Mouse (Mus musculus): ENCODE measurements at regions not wholly inside any gene's neighbourhood (a gene's known extent, or its start where the extent isn't known, plus 50 kb on each side); places are given as distances from the start of the nearest gene placed in this dataset.

DNA sequence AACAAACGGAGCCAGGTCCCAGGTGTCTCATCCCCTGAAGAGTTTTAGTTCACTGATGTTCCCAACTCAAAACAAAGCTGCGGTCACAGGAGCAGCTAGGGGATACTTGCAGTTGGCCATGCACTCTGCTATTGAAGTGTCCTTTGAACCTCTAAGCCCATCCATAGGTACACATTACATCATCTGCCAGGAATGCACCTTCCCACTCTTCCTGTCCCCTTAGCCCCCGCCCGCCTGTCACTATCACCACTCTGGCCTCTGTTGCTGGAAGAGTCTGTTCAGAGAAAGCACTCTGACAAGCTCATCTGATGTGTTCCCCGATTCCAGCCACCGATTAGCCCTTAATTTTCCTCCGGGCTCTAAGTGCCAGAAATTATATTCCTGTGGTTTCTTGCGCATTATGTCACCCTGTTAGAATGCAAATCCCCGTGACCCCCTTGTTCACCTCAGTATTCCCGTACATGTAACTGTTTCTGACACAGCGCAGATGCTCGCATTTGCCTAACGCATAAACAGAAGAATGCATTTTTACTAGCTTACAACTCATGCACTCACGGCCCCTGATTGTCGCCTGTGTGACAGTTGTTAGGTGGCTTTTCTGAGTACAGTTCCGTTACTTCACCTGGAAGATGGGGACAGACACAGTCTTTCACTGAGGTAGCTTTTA lies 93.8 kb downstream of the Gm11011 start:
- ATAC-seq (ENCODE audit: low FRiP score, low read depth), result no peak
- Histone ChIP-seq H3K9me3 (no peaks in the 10 kb centered on the region), H3K4me3 (no peak overlapping the region), H3K4me2 (replicated peaks) (no peak overlapping the region), H3K9ac (no peak overlapping the region), H3K27ac (no peak overlapping the region), H3K27me3 (replicated peaks) (no peaks in the 10 kb centered on the region), H3K36me3 (no peaks in the 10 kb centered on the region), H3K4me1 (no peaks in the 10 kb centered on the region; the same call in 1 of the 2 replicates)
- 78% methylated on average over 16 of the region's 16 CpGs for WGBS

DNA sequence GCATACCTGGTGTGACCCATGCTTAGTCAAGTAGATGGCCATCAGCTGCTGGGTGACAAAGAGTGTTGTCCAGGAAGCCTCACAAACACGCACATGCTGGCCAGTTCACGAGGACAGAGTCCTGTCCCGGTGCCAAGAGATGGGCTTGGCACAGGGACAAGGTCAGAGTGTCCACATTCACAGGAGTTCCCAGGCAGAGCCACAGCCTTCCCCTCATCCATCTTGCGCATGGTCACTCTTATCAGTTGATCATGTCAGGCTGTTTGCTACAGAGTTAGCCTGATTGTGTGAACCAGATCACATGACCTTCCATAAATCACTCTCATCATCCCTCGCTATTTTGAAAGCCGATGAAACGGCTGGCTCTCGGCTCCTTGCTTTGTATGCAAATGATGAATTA lies 103.6 kb downstream of the Gm11011 start:
- ATAC-seq (ENCODE audit: low FRiP score, low read depth), result no peak
- no peaks in the 10 kb centered on the region for H3K27me3 ChIP-seq (replicated peaks)
- WGBS, result 72% methylated on average over 8 of the region's 8 CpGs
- H3K4me2 ChIP-seq (replicated peaks), result no peak overlapping the region
- H3K9me3 ChIP-seq, result no peaks in the 10 kb centered on the region
- H3K9ac ChIP-seq, result no peak overlapping the region
- no peaks in the 10 kb centered on the region for H3K36me3 ChIP-seq
- no peak overlapping the region for H3K4me3 ChIP-seq
- 0 out of 2 replicates have a peak overlapping the region, but pooled peaks have one; percentile 10 for H3K27ac ChIP-seq
- H3K4me1 ChIP-seq, result no peaks in the 10 kb centered on the region; the same call in 1 of the 2 replicates

DNA sequence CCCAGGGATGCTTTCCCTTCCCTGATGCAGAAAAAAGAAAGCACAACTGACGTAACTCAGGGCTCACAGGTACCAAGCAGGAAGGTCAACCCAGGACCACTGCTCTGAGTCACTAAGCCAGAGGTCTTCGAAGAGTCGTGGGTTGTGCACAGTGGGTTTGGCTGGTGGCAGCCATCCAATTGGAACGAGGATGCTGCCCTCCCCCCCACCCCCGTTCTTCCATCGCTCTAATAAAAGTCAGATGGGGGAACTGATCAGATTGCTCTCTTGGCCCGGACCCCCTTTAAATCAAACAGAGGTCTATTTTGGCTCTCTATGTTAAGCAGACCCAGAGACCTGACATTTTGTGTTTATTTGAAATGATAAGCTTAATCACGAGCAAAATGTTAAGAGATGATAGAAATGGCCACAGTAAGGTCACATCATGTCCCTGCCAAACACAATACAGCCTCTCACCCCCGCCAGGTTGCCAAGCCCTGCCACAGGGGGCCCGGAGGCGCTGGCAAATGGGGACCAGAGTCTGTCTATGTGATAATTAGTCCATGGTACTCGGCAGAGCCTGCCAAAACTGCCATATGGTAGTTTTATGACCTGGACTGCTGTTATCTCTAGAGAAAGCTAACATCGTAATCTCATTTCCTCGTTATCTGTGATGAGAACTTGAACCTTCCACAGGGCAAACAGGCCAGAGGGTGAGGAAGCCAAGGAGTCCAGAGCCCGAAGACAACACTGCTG lies 105.6 kb downstream of the Gm11011 start:
- no peaks in the 10 kb centered on the region for H3K36me3 ChIP-seq
- no peak overlapping the region for H3K4me2 ChIP-seq (replicated peaks)
- H3K9me3 ChIP-seq, result no peaks in the 10 kb centered on the region; the same call in 1 of the 2 replicates
- H3K27ac ChIP-seq, result no peak overlapping the region
- no peaks in the 10 kb centered on the region; the same call in 1 of the 2 replicates for H3K4me1 ChIP-seq
- H3K27me3 ChIP-seq (replicated peaks), result no peaks in the 10 kb centered on the region
- H3K9ac ChIP-seq, result no peak overlapping the region
- H3K4me3 ChIP-seq, result no peak overlapping the region
- WGBS, result 65% methylated on average over 15 of the region's 15 CpGs
- ATAC-seq (ENCODE audit: low FRiP score, low read depth), result no peak

DNA sequence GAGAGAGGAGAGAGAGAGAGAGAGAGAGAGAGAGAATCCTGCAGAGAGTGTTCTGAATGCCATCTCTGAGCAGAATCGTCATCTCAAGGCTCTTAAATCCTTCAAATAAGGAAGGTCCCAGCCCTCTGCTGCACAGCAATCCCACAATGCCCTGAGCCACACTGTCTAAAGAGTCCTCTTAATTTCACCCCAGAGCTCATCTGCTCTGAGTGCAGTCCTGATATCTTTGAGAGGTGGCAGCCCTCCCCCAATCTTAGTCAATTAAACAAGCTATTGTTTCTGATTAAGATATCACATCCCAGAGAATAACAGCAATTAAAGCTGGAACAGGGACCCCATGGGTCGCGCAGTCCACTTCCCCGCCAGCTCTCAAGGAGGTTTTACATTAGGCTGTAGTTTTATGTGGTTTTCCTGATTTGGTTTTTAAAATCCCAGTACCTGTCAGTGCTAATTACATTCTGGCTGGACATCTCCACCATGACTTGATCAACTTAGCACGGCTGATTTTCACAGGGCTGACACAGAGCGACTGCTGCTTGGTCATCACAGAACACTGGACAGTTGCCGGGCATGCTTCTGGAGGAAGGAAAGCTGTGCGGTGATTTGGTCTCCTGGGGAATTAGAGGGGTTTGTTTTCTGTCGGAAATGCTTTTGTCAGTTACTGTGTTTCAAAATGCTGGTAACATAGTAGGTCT lies 113.0 kb downstream of the Gm11011 start:
- no peak overlapping the region for H3K4me3 ChIP-seq
- H3K27me3 ChIP-seq (replicated peaks), result no peaks in the 10 kb centered on the region
- no peaks in the 10 kb centered on the region for H3K36me3 ChIP-seq
- no peak overlapping the region for H3K27ac ChIP-seq
- WGBS, result 29% methylated on average over 9 of the region's 9 CpGs
- H3K9ac ChIP-seq, result no peak overlapping the region
- no peaks in the 10 kb centered on the region; the same call in 1 of the 2 replicates for H3K9me3 ChIP-seq
- no peak overlapping the region for H3K4me2 ChIP-seq (replicated peaks)
- ATAC-seq (ENCODE audit: low FRiP score, low read depth), result peak; percentile 33; the same call in 1 of the 2 replicates
- H3K4me1 ChIP-seq, result peaks cover 10% of the 10 kb centered on the region; the same call in 1 of the 2 replicates

DNA sequence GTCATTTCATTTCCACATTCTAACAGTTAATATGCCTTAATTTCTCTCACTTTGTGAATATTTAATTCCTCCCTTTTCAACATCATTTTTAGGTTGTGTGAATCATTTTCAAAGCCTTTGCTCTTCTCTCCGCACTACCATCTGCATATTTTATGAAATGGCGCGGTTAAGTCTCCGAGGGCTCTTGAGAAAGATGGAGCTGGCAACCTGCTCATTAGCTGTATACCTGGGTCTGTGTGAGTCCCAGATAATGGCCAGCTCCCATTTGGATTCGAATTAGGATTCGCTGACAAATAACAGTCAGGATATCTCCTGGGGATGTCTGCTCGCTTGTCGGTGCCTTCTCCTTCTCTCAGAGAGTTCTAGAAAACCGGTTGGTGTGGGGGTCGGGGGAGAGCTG lies 118.0 kb downstream of the Gm11011 start:
- 85% methylated on average over 10 of the region's 10 CpGs for WGBS
- H3K27me3 ChIP-seq (replicated peaks), result no peaks in the 10 kb centered on the region
- peaks cover 12% of the 10 kb centered on the region; the same call in 1 of the 2 replicates for H3K4me1 ChIP-seq
- no peak for ATAC-seq (ENCODE audit: low FRiP score, low read depth)
- no peaks in the 10 kb centered on the region for H3K36me3 ChIP-seq
- no peaks in the 10 kb centered on the region for H3K9me3 ChIP-seq
- H3K4me2 ChIP-seq (replicated peaks), result no peak overlapping the region
- no peak overlapping the region for H3K4me3 ChIP-seq
- no peak overlapping the region for H3K27ac ChIP-seq
- no peak overlapping the region for H3K9ac ChIP-seq

DNA sequence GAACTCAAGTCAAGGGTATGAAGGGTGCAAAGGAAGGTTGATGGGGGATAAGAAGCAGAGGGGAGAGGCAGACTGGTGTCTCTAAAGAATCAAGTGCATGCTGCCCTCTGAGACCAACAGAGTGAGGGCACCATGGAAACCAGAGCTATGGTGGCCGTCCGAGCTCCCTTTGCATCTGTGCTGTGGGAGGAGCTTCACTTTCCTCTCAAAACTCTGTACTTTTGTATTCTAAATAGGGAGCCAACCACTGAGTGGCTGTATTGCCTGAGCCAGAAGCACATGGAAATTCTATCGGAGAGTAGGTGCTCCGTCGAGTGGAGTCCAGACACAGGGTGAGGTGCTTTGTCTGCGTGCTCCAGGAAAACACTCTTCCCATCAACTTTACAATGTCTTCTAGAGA lies 119.9 kb downstream of the Gm11011 start:
- Histone ChIP-seq H3K27ac (no peak overlapping the region), H3K27me3 (replicated peaks) (no peaks in the 10 kb centered on the region), H3K4me2 (replicated peaks) (no peak overlapping the region), H3K36me3 (no peaks in the 10 kb centered on the region), H3K9me3 (no peaks in the 10 kb centered on the region), H3K9ac (no peak overlapping the region), H3K4me3 (no peak overlapping the region), H3K4me1 (peaks cover 6% of the 10 kb centered on the region; the same call in 1 of the 2 replicates)
- no peak for ATAC-seq (ENCODE audit: low FRiP score, low read depth)
- WGBS, result 80% methylated on average over 6 of the region's 6 CpGs

DNA sequence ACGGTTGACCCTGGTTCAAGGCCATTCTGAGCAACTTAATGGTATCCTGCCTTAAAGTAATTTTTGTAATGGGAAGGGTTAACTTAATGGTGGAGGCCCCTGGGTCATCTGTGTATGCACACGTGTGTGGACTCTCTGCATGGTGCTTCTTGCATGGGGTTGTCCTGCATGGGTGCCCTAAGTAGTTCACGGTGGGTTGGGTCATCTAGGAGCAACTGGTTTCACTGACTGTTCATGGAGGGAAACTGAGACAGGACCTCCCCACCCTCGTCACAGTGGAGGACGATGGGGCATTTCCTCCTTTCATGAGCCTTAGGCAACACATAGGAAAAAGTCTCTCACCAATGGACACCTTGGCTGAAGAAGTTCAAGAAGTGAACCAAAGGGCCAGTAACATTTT lies 123.4 kb downstream of the Gm11011 start:
- no peak overlapping the region for H3K4me3 ChIP-seq
- H3K9ac ChIP-seq, result no peak overlapping the region
- no peak overlapping the region for H3K27ac ChIP-seq
- H3K4me1 ChIP-seq, result peaks cover 13% of the 10 kb centered on the region; the same call in 1 of the 2 replicates
- no peak for ATAC-seq (ENCODE audit: low FRiP score, low read depth)
- H3K9me3 ChIP-seq, result no peaks in the 10 kb centered on the region
- no peaks in the 10 kb centered on the region for H3K36me3 ChIP-seq
- H3K4me2 ChIP-seq (replicated peaks), result no peak overlapping the region
- 87% methylated on average over 5 of the region's 5 CpGs for WGBS
- H3K27me3 ChIP-seq (replicated peaks), result no peaks in the 10 kb centered on the region

DNA sequence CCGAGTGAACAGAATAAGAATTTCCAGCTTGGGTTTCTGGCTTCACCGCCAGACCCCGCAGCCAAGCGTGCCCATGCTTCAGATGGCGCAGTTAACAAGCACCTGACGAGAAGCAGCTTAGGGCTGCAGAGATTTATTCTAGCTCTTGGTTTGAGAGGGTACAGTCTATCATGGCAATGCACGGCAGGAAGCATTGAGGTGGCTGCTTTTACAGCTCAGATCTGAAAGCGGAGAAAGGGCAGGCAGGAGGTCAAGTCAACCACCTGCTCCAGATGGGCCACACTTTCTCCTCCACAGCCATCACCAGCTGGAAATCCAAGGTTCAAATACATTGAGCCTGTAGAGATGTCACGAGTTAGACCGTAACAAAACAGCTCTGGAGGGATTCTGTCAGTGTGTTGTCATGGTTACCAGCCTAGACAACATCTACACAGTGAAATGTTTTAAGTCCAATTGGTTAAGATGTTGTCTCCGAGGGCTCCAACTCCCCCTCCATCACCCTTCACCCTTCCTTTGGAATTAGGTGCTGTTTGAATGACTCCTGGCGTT lies 126.0 kb downstream of the Gm11011 start:
- H3K27ac ChIP-seq, result no peak overlapping the region
- no peak for ATAC-seq (ENCODE audit: low FRiP score, low read depth)
- WGBS, result 59% methylated on average over 12 of the region's 12 CpGs

DNA sequence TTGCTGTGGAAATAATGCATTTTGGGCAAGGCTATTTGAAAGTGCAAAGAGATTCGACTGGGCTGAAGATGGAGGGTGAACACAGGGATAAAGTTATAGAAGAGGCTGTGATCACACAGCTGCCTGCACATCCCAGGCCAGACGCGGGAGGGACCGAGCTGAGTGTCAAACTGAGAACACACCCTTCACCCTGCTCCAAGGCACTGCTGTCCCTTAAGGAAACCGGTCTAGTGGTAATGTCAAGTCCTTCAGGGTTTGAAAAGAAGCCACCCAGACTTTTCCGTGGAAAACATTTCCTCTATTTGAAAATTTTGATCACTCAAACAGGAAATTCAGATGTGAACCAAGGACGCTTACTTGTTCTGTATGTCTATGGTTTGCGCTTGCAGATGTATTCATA lies 134.6 kb downstream of the Gm11011 start:
- H3K4me2 ChIP-seq (replicated peaks), result no peak overlapping the region
- H3K27me3 ChIP-seq (replicated peaks), result no peaks in the 10 kb centered on the region
- H3K9me3 ChIP-seq, result peaks cover 3% of the 10 kb centered on the region; the same call in 1 of the 2 replicates
- H3K9ac ChIP-seq, result no peak overlapping the region
- no peak overlapping the region for H3K27ac ChIP-seq
- H3K36me3 ChIP-seq, result no peaks in the 10 kb centered on the region
- no peaks in the 10 kb centered on the region for H3K4me1 ChIP-seq
- 90% methylated on average over 8 of the region's 8 CpGs for WGBS
- no peak overlapping the region for H3K4me3 ChIP-seq
- ATAC-seq (ENCODE audit: low FRiP score, low read depth), result no peak

More for the DNA sequence above, 126.0 kb downstream of the Gm11011 start:
- Histone ChIP-seq H3K4me3 (no peak overlapping the region), H3K9me3 (no peaks in the 10 kb centered on the region), H3K4me1 (0 out of 2 replicates have a peak, but pooled peaks cover 7% of the 10 kb centered on the region), H3K27me3 (replicated peaks) (no peaks in the 10 kb centered on the region), H3K36me3 (no peaks in the 10 kb centered on the region), H3K9ac (no peak overlapping the region), H3K4me2 (replicated peaks) (no peak overlapping the region)

DNA sequence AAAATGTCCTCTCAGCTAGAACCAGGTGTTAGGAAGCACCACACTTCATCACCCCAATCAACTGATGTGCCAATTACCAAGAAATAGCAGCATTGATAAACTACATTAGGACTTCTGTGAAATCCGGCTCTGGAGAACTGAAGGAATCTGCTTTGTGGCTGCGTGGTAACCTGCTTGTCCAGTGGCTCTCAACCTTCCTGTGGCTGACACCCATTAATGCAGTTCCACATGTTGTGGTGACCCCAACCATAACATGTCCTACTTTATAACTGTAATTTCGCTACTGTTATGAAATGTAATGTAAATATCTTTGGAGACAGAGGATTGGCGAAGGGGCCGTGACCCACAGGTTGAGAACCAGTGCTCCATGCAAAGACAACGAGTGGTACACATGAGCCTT lies 136.7 kb downstream of the Gm11011 start:
- Histone ChIP-seq H3K36me3 (no peaks in the 10 kb centered on the region), H3K4me2 (replicated peaks) (no peak overlapping the region), H3K4me1 (no peaks in the 10 kb centered on the region), H3K27me3 (replicated peaks) (no peaks in the 10 kb centered on the region), H3K4me3 (no peak overlapping the region), H3K27ac (no peak overlapping the region), H3K9ac (no peak overlapping the region), H3K9me3 (peaks cover 3% of the 10 kb centered on the region; the same call in 1 of the 2 replicates)
- ATAC-seq (ENCODE audit: low FRiP score, low read depth), result no peak
- 89% methylated on average over 6 of the region's 6 CpGs for WGBS

DNA sequence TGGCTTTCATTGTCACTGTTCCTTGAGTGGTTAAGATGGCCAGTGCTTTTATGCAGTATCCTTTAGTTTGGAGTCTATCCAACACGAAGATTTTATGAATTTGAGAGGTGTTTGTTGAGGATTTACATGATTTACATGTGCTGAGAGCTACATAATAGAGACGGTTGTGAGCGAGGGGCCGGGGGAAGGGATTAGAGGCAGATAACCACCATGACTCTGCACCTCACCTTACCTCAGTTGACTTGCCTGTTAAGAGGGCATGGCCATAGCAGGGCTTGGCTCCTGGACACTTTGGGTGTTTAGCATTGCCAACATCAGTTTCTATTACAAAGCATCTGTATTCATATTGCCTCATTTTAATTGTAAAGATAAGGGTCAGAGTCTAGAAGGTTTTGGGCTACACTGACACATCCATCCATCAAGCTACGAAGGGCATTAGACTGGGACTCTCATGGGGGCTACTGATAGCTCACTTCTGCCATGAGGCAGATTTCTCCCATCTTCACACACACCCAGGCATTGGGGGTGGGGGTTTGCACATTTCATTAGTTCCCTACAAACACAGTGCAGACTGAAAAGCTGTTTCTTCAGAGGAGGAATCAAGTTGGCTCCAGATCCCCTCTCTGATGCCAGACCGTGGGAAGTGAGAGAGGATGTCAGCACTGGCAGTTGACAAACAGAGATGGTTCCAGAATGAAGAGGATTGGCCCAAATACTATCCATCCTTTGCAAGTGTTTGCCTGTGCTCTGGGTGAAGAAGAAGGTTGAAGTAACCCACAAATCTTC lies 139.9 kb downstream of the Gm11011 start:
- Histone ChIP-seq H3K27ac (no peak overlapping the region), H3K4me1 (no peaks in the 10 kb centered on the region), H3K4me2 (replicated peaks) (no peak overlapping the region), H3K27me3 (replicated peaks) (no peaks in the 10 kb centered on the region), H3K4me3 (no peak overlapping the region), H3K36me3 (no peaks in the 10 kb centered on the region), H3K9me3 (no peaks in the 10 kb centered on the region), H3K9ac (no peak overlapping the region)
- WGBS, result 81% methylated on average over 6 of the region's 6 CpGs
- ATAC-seq (ENCODE audit: low FRiP score, low read depth), result no peak

Data from neural tube, embryonic 12.5 days (tissue).